Mouse (Mus musculus) central nervous system, embryonic 18 days (tissue): ENCODE data around the gene Bloc1s1. TPM values are rescaled to one million over a fixed set of nuclear protein-coding genes. Genes with fewer than 3 reads are reported as not detected.

Source experiments
- polyA plus RNA-seq: library from polyadenylated mRNA; depleted of rRNA; stranded (reverse); fragments of >200 nt; gene quantifications from 2 replicates; pipeline ENCODE4 v1.2.3, GENCODE M21; 2012; rRNA removed

Gene Bloc1s1
- polyA plus RNA-seq: 280 and 314 TPM in 2 replicates

DNA sequence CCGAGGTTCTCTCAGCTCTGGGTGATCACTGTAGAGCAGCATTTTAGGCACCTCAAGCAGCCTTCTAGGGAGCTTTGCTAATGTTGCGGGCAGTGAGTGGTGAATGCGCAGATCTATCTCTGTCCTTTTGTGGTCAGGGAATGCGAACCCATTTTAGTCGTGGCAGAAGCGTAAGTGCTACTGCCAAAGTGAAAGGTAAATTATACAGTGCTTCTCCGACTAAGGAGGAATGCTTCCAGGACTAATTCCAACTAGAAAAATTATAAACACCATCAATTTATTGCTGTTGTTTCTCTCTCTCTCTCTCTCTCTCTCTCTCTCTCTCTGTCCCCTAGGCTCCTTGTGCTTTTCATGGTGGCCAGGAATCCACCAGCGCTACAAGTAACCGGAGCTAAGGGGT lies at the start of gene Bloc1s1:
Gene Bloc1s1, minus strand, starts transcription at position 101 of the 400 bp plus-strand sequence.

GRCm38 (mm10) chr10:128960590-128961584 lies 37.1 kb upstream of the Bloc1s1 start, which contains the start of gene Mettl7b:
TSS of gene Mettl7b (minus strand) at chr10:128960988.

GRCm38 (mm10) chr10:128933574-128933973 lies 9.7 kb upstream of the Bloc1s1 start, which contains the start of gene Itga7:
TSS of gene Itga7 (plus strand) at chr10:128933818.

GRCm38 (mm10) chr10:128922822-128923012 lies 1.1 kb downstream of the Bloc1s1 start, which contains the start of gene Rdh5:
TSS of gene Rdh5 (minus strand) at chr10:128922888.

GRCm38 (mm10) chr10:128900698-128901097 lies 23.1 kb downstream of the Bloc1s1 start, which contains the start of gene Cd63:
TSS of gene Cd63 (plus strand) at chr10:128900989.

GRCm38 (mm10) chr10:128891296-128892094 lies 32.3 kb downstream of the Bloc1s1 start, which contains the start of gene Gdf11:
TSS of gene Gdf11 (minus strand) at chr10:128891718.

Other genes with a start within 250 kb of the Bloc1s1 start
- gene Suox, start 250.0 kb downstream of the Bloc1s1 start, polyA plus RNA-seq: 11.0 and 11.9 TPM in 2 replicates
- gene Rab5b, start 227.8 kb downstream of the Bloc1s1 start, polyA plus RNA-seq: 116 and 119 TPM in 2 replicates
- 0.27 and 0.47 TPM in 2 replicates for gene Pmel, start 219.8 kb downstream of the Bloc1s1 start, polyA plus RNA-seq
- gene Cdk2, start 219.0 kb downstream of the Bloc1s1 start, polyA plus RNA-seq: 15.9 and 18.7 TPM in 2 replicates
- 12.3 and 12.4 TPM in 2 replicates for gene Dgka, start 179.2 kb downstream of the Bloc1s1 start, polyA plus RNA-seq
- 61.2 and 63.3 TPM in 2 replicates for gene Pym1, start 176.1 kb downstream of the Bloc1s1 start, polyA plus RNA-seq
- gene Mmp19, start 133.1 kb downstream of the Bloc1s1 start, polyA plus RNA-seq: 0.57 and 2.0 TPM in 2 replicates
- 21.0 and 21.6 TPM in 2 replicates for gene Dnajc14, start 120.0 kb downstream of the Bloc1s1 start, polyA plus RNA-seq
- 19.9 TPM in 2 replicates for gene Tmem198b, start 119.7 kb downstream of the Bloc1s1 start, polyA plus RNA-seq
- 93.1 and 94.4 TPM in 2 replicates for gene Sarnp, start 106.7 kb downstream of the Bloc1s1 start, polyA plus RNA-seq
- gene Ormdl2, start 102.4 kb downstream of the Bloc1s1 start, polyA plus RNA-seq: 15.6 and 17.2 TPM in 2 replicates
- gene Gdf11, start 32.3 kb downstream of the Bloc1s1 start, polyA plus RNA-seq: 8.7 and 8.9 TPM in 2 replicates
- gene Cd63, start 23.0 kb downstream of the Bloc1s1 start, polyA plus RNA-seq: 65.0 and 99.6 TPM in 2 replicates
- 11.4 and 19.1 TPM in 2 replicates for gene Rdh5, start 1.1 kb downstream of the Bloc1s1 start, polyA plus RNA-seq
- gene Itga7, start 9.8 kb upstream of the Bloc1s1 start, polyA plus RNA-seq: 11.6 and 16.9 TPM in 2 replicates
- gene Mettl7b, start 37.0 kb upstream of the Bloc1s1 start, polyA plus RNA-seq: not detected in 2 replicates
- not detected in 2 replicates for gene Olfr9, start 65.4 kb upstream of the Bloc1s1 start, polyA plus RNA-seq
- not detected in 2 replicates for gene Olfr763, start 86.8 kb upstream of the Bloc1s1 start, polyA plus RNA-seq
- gene Olfr764-ps1, start 115.9 kb upstream of the Bloc1s1 start, polyA plus RNA-seq: not detected in 2 replicates
- not detected in 2 replicates for gene Olfr765, start 126.0 kb upstream of the Bloc1s1 start, polyA plus RNA-seq
- not detected in 2 replicates for gene Olfr766-ps1, start 144.9 kb upstream of the Bloc1s1 start, polyA plus RNA-seq
- gene Olfr767, start 158.9 kb upstream of the Bloc1s1 start, polyA plus RNA-seq: not detected in 2 replicates
- gene Olfr768, start 175.3 kb upstream of the Bloc1s1 start, polyA plus RNA-seq: not detected in 2 replicates
- not detected in 2 replicates for gene Olfr769, start 193.8 kb upstream of the Bloc1s1 start, polyA plus RNA-seq
- not detected in 2 replicates for gene Olfr770, start 215.0 kb upstream of the Bloc1s1 start, polyA plus RNA-seq
- gene Olfr771, start 240.7 kb upstream of the Bloc1s1 start, polyA plus RNA-seq: not detected in 2 replicates